Comparison of ENCODE assay signal across 15 mouse cellular contexts in the genomic region with DNA sequence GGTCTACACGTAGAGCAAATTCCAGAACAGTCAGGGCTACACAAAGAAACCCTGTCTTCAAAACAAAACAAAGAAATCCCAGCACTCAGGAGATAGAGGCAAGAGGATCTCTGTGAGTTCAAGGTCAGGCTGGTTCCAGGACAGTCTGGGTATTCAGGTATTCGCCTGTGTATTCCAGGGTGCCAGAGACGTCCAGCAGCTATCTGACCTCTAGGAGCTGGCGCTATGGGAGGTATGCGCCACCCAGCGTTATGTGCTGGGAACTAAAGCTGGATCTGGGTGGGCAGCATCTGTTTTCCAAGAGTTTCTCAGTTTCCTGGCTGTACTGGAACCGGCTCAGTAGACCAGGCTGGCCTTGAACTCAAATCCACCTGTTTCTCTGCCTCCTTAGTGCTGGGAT. TPM values are rescaled to one million over a fixed set of nuclear protein-coding genes. Genes with fewer than 3 reads are reported as not detected.
A peak's percentile ranks its signal among the peaks of the same experiment; 100 is the strongest.
DNase-seq lines count a peak whose midpoint lies in the region; ATAC-seq and TF ChIP-seq lines count a peak whose summit lies in the region.
"Had no signal": no experiment of that assay in that cellular context is flagged by ENCODE, and none has a peak within 500 bp of the region (broad histone marks: within the 10 kb centered on the region; RNA-seq: fewer than 3 reads in every experiment).

No protein-coding gene starts in this region.

- no peak for ATAC-seq in forebrain, postnatal 0 days
- ATAC-seq in forebrain, embryonic 13.5 days: no peak
- no peak for ATAC-seq in liver, embryonic 12.5 days
- ATAC-seq in embryonic facial prominence, embryonic 11.5 days (replicated peaks; ENCODE audit: insufficient number of reproducible peaks, low FRiP score, low TSS enrichment, low read depth): no peak

- H3K27me3 ChIP-seq in forebrain, postnatal 0 days (ENCODE audit: insufficient read depth, low read length): peaks cover 15% of the 10 kb centered on the region
- H3K27me3 ChIP-seq in forebrain, embryonic 13.5 days: peaks cover 35% of the 10 kb centered on the region
- H3K27me3 ChIP-seq in liver, adult 2 months (ENCODE audit: control insufficient read depth, insufficient read depth, low read length): no peaks in the 10 kb centered on the region
- peaks cover 45% of the 10 kb centered on the region for H3K27me3 ChIP-seq in liver, embryonic 12.5 days (replicated peaks)
- H3K27me3 ChIP-seq in ES-Bruce4 (ENCODE audit: control insufficient read depth, insufficient read depth, low read length, poor library complexity, severe bottlenecking): 0 out of 2 replicates have a peak, but pooled peaks cover 5% of the 10 kb centered on the region
- peaks cover 29% of the 10 kb centered on the region for H3K27me3 ChIP-seq in embryonic facial prominence, embryonic 11.5 days (ENCODE audit: control insufficient read depth, insufficient read depth, low read length)

- H3K4me2 ChIP-seq in forebrain, postnatal 0 days (ENCODE audit: low read depth): no peak overlapping the region
- no peak overlapping the region for H3K4me2 ChIP-seq in forebrain, embryonic 13.5 days
- H3K4me2 ChIP-seq in liver, embryonic 12.5 days: no peak overlapping the region
- H3K4me2 ChIP-seq in embryonic facial prominence, embryonic 11.5 days (ENCODE audit: low read depth, low read length): no peak overlapping the region
- H3K4me2 ChIP-seq: limb, embryonic 13.5 days had no signal

- H3K9me3 ChIP-seq in forebrain, postnatal 0 days (ENCODE audit: low read length): no peaks in the 10 kb centered on the region
- H3K9me3 ChIP-seq in forebrain, embryonic 13.5 days (replicated peaks): no peaks in the 10 kb centered on the region
- no peaks in the 10 kb centered on the region for H3K9me3 ChIP-seq in liver, embryonic 12.5 days (replicated peaks)
- no peaks in the 10 kb centered on the region for H3K9me3 ChIP-seq in ES-Bruce4 (replicated peaks; ENCODE audit: control insufficient read depth, insufficient read depth, low read length, poor library complexity, severe bottlenecking)
- no peaks in the 10 kb centered on the region for H3K9me3 ChIP-seq in embryonic facial prominence, embryonic 11.5 days (replicated peaks; ENCODE audit: control insufficient read depth, low read length)
- H3K9me3 ChIP-seq: limb, embryonic 13.5 days had no signal

- no peak overlapping the region for H3K27ac ChIP-seq in forebrain, postnatal 0 days (ENCODE audit: low read depth, low read length)
- no peak overlapping the region for H3K27ac ChIP-seq in forebrain, embryonic 13.5 days
- no peak overlapping the region for H3K27ac ChIP-seq in liver, adult 2 months (replicated peaks; ENCODE audit: insufficient read depth, low read depth, low read length)
- H3K27ac ChIP-seq in liver, embryonic 12.5 days: no peak overlapping the region
- peak overlapping the region; percentile 18; the same call in 1 of the 2 replicates for H3K27ac ChIP-seq in ES-Bruce4 (ENCODE audit: insufficient read depth, low read length)
- no peak overlapping the region for H3K27ac ChIP-seq in embryonic facial prominence, embryonic 11.5 days (replicated peaks; ENCODE audit: low read depth, low read length)
- H3K27ac ChIP-seq: limb, embryonic 13.5 days had no signal

- TF ChIP-seq EP300 in ES-Bruce4 (IDR thresholded peaks at IDR 0.05; ENCODE audit: insufficient read depth, low read depth, low read length): peak; percentile 93

- peaks cover 20% of the 10 kb centered on the region for H3K4me1 ChIP-seq in forebrain, postnatal 0 days (ENCODE audit: insufficient read depth)
- H3K4me1 ChIP-seq in forebrain, embryonic 13.5 days: peaks cover 38% of the 10 kb centered on the region
- H3K4me1 ChIP-seq in liver, adult 2 months (ENCODE audit: control insufficient read depth, insufficient read depth, low read length): peaks cover 12% of the 10 kb centered on the region
- H3K4me1 ChIP-seq in liver, embryonic 12.5 days: peaks cover 40% of the 10 kb centered on the region
- H3K4me1 ChIP-seq in ES-Bruce4 (ENCODE audit: control insufficient read depth, insufficient read depth, low read length): no peaks in the 10 kb centered on the region
- peaks cover 3% of the 10 kb centered on the region for H3K4me1 ChIP-seq in embryonic facial prominence, embryonic 11.5 days (ENCODE audit: control insufficient read depth, insufficient read depth, low read length)

- no peak overlapping the region for H3K9ac ChIP-seq in forebrain, postnatal 0 days
- no peak overlapping the region for H3K9ac ChIP-seq in forebrain, embryonic 13.5 days
- H3K9ac ChIP-seq in liver, adult 2 months (ENCODE audit: low read depth, low read length): no peak overlapping the region
- H3K9ac ChIP-seq in liver, embryonic 12.5 days: no peak overlapping the region
- H3K9ac ChIP-seq in ES-Bruce4 (ENCODE audit: low read depth, poor library complexity, severe bottlenecking): no peak overlapping the region
- H3K9ac ChIP-seq in embryonic facial prominence, embryonic 11.5 days (replicated peaks; ENCODE audit: low read length): no peak overlapping the region
- H3K9ac ChIP-seq: limb, embryonic 13.5 days had no signal

- TF ChIP-seq CTCF in forebrain, postnatal 0 days (IDR thresholded peaks at IDR 0.05; ENCODE audit: low read depth): peak; percentile 40
- TF ChIP-seq CTCF in liver, adult 2 months (IDR thresholded peaks at IDR 0.05; ENCODE audit: low read depth, low read length): peak; percentile 67
- peak; percentile 81 for TF ChIP-seq CTCF in ES-Bruce4 (IDR thresholded peaks at IDR 0.05; ENCODE audit: low read depth, low read length)

- TF ChIP-seq POLR2A in liver, adult 2 months (IDR thresholded peaks at IDR 0.05; ENCODE audit: extremely low read depth, insufficient read depth, low read length): no peak
- no peak for TF ChIP-seq POLR2A in ES-Bruce4 (IDR thresholded peaks at IDR 0.05; ENCODE audit: insufficient read depth, low read length)

- WGBS in forebrain, postnatal 0 days: 29% methylated on average over 7 of the region's 7 CpGs
- WGBS in forebrain, embryonic 13.5 days: 30% methylated on average over 7 of the region's 7 CpGs
- WGBS in liver, adult 2 months: 48% methylated on average over 7 of the region's 7 CpGs
- WGBS in liver, embryonic 12.5 days (ENCODE audit: insufficient replicate concordance): 31% methylated on average over 7 of the region's 7 CpGs
- WGBS in embryonic facial prominence, embryonic 11.5 days: 28% methylated on average over 7 of the region's 7 CpGs

- no peak for DNase-seq in forebrain, postnatal 0 days
- DNase-seq in liver, adult 2 months (ENCODE audit: extremely low read depth, low read depth, low spot score): peak; percentile 18
- DNase-seq in embryonic facial prominence, embryonic 11.5 days (ENCODE audit: low spot score): peak; percentile 49
- no peak for DNase-seq in adrenal gland, postnatal 25 days
- no peak for DNase-seq in layer of hippocampus, postnatal 10 days (ENCODE audit: low spot score in 2 of 2)
- DNase-seq: B cell, adult 2 months; cerebellum, adult 9-10 months; heart, postnatal 4 days; kidney, adult 18-20 months had no signal

- H3K79me2 ChIP-seq in liver, adult 2 months (ENCODE audit: control insufficient read depth, insufficient read depth, low read length): no peaks in the 10 kb centered on the region

- no peak overlapping the region for H3K4me3 ChIP-seq in forebrain, postnatal 0 days (ENCODE audit: low read depth, low read length)
- H3K4me3 ChIP-seq in forebrain, embryonic 13.5 days: no peak overlapping the region
- H3K4me3 ChIP-seq in liver, adult 2 months (ENCODE audit: insufficient read depth, low read depth, low read length): no peak overlapping the region
- H3K4me3 ChIP-seq in liver, embryonic 12.5 days: no peak overlapping the region
- H3K4me3 ChIP-seq in ES-Bruce4 (ENCODE audit: low read depth, low read length): no peak overlapping the region
- H3K4me3 ChIP-seq in embryonic facial prominence, embryonic 11.5 days (ENCODE audit: low read depth, low read length): no peak overlapping the region
- H3K4me3 ChIP-seq: limb, embryonic 13.5 days had no signal

- H3K36me3 ChIP-seq in forebrain, postnatal 0 days (ENCODE audit: insufficient read depth): no peaks in the 10 kb centered on the region
- H3K36me3 ChIP-seq in forebrain, embryonic 13.5 days (ENCODE audit: poor library complexity, severe bottlenecking): no peaks in the 10 kb centered on the region
- no peaks in the 10 kb centered on the region for H3K36me3 ChIP-seq in liver, adult 2 months (ENCODE audit: control insufficient read depth, insufficient read depth, low read length)
- no peaks in the 10 kb centered on the region for H3K36me3 ChIP-seq in liver, embryonic 12.5 days
- no peaks in the 10 kb centered on the region for H3K36me3 ChIP-seq in ES-Bruce4 (ENCODE audit: control insufficient read depth, insufficient read depth, low read length, poor library complexity, severe bottlenecking)
- H3K36me3 ChIP-seq in embryonic facial prominence, embryonic 11.5 days (replicated peaks; ENCODE audit: control insufficient read depth, insufficient read depth, low read depth, low read length): no peaks in the 10 kb centered on the region
- H3K36me3 ChIP-seq: limb, embryonic 13.5 days had no signal

RNA-seq across cellular contexts. Expression of a gene that starts 3.6 kb away (rescaled TPM):
- not detected in 2 replicates for total RNA-seq in forebrain, postnatal 0 days (2014; rRNA removed)
- 0.38 and 1.2 TPM in 2 replicates for polyA plus RNA-seq in forebrain, postnatal 0 days (2015; fragmentation: Nextera tagmentation; extraction: Ambion mirVana)
- 0.37 TPM in 1 of 2 replicates, not detected in the other for polyA plus RNA-seq in forebrain, embryonic 13.5 days (2015; fragmentation: Nextera tagmentation; extraction: Ambion mirVana)
- total RNA-seq in liver, adult 2 months (2014; rRNA removed): 0.20 and 0.28 TPM in 2 replicates
- polyA plus RNA-seq in liver, adult 2 months (2012; rRNA removed): 0.21 and 0.34 TPM in 2 replicates
- polyA plus RNA-seq in liver, embryonic 12.5 days (2016; fragmentation: Nextera tagmentation; extraction: Ambion mirVana): not detected in 2 replicates
- polyA plus RNA-seq in ES-Bruce4 (2011; ENCODE audit: insufficient read depth, insufficient read length, low read depth, missing spikeins): 11.2 and 15.9 TPM in 2 replicates
- polyA plus RNA-seq in embryonic facial prominence, embryonic 11.5 days (2014; fragmentation: Nextera tagmentation; extraction: Ambion mirVana): not detected in 2 replicates
- total RNA-seq in adrenal gland, postnatal 25 days (2021): not detected in 2 replicates
- total RNA-seq in layer of hippocampus, postnatal 10 days (2021): not detected
- total RNA-seq: granulocyte monocyte progenitor cell, adult 5-6 weeks had no signal

RNA-seq across cellular contexts. Expression of a gene that starts 7.1 kb away (rescaled TPM):
- total RNA-seq in forebrain, postnatal 0 days (2014; rRNA removed): 0.15 and 0.81 TPM in 2 replicates
- polyA plus RNA-seq in forebrain, postnatal 0 days (2015; fragmentation: Nextera tagmentation; extraction: Ambion mirVana): 0.36 and 0.86 TPM in 2 replicates
- 1.00 and 1.2 TPM in 2 replicates for polyA plus RNA-seq in forebrain, embryonic 13.5 days (2015; fragmentation: Nextera tagmentation; extraction: Ambion mirVana)
- total RNA-seq in liver, adult 2 months (2014; rRNA removed): 0.20 and 0.46 TPM in 2 replicates
- polyA plus RNA-seq in liver, adult 2 months (2012; rRNA removed): 0.11 and 0.26 TPM in 2 replicates
- polyA plus RNA-seq in liver, embryonic 12.5 days (2016; fragmentation: Nextera tagmentation; extraction: Ambion mirVana): 0.41 and 0.63 TPM in 2 replicates
- 1.5 and 2.4 TPM in 2 replicates for polyA plus RNA-seq in ES-Bruce4 (2011; ENCODE audit: insufficient read depth, insufficient read length, low read depth, missing spikeins)
- 0.29 and 0.85 TPM in 2 replicates for polyA plus RNA-seq in embryonic facial prominence, embryonic 11.5 days (2014; fragmentation: Nextera tagmentation; extraction: Ambion mirVana)
- total RNA-seq in adrenal gland, postnatal 25 days (2021): 0.67 TPM in 1 of 2 replicates, not detected in the other
- under 1 TPM; 0.49 to 0.66 TPM for total RNA-seq in layer of hippocampus, postnatal 10 days (2021)
- total RNA-seq: granulocyte monocyte progenitor cell, adult 5-6 weeks had no signal
- polyA plus RNA-seq: frontal cortex, adult 2 months had no signal

RNA-seq across cellular contexts. Expression of a gene that starts 10.9 kb away (rescaled TPM):
- 116 and 117 TPM in 2 replicates for total RNA-seq in forebrain, postnatal 0 days (2014; rRNA removed)
- 6.7 and 6.9 TPM in 2 replicates for polyA plus RNA-seq in forebrain, postnatal 0 days (2015; fragmentation: Nextera tagmentation; extraction: Ambion mirVana)
- 9.5 and 10.2 TPM in 2 replicates for polyA plus RNA-seq in forebrain, embryonic 13.5 days (2015; fragmentation: Nextera tagmentation; extraction: Ambion mirVana)
- total RNA-seq in liver, adult 2 months (2014; rRNA removed): 4.0 and 7.2 TPM in 2 replicates
- polyA plus RNA-seq in liver, adult 2 months (2012; rRNA removed): 11.9 and 12.2 TPM in 2 replicates
- 8.5 and 8.7 TPM in 2 replicates for polyA plus RNA-seq in liver, embryonic 12.5 days (2016; fragmentation: Nextera tagmentation; extraction: Ambion mirVana)
- polyA plus RNA-seq in ES-Bruce4 (2011; ENCODE audit: insufficient read depth, insufficient read length, low read depth, missing spikeins): 79.7 and 95.7 TPM in 2 replicates
- polyA plus RNA-seq in embryonic facial prominence, embryonic 11.5 days (2014; fragmentation: Nextera tagmentation; extraction: Ambion mirVana): 18.2 and 19.3 TPM in 2 replicates
- total RNA-seq in adrenal gland, postnatal 25 days (2021): 44.8 and 49.8 TPM in 2 replicates
- total RNA-seq in layer of hippocampus, postnatal 10 days (2021): 10 to 100 TPM; 54.1 to 56.4 TPM

RNA-seq across cellular contexts. Expression of a gene that starts 12.9 kb away (rescaled TPM):
- 2.7 and 5.4 TPM in 2 replicates for total RNA-seq in forebrain, postnatal 0 days (2014; rRNA removed)
- polyA plus RNA-seq in forebrain, postnatal 0 days (2015; fragmentation: Nextera tagmentation; extraction: Ambion mirVana): 2.8 and 4.3 TPM in 2 replicates
- polyA plus RNA-seq in forebrain, embryonic 13.5 days (2015; fragmentation: Nextera tagmentation; extraction: Ambion mirVana): 1.9 and 2.1 TPM in 2 replicates
- not detected in 2 replicates for total RNA-seq in liver, adult 2 months (2014; rRNA removed)
- not detected in 2 replicates for polyA plus RNA-seq in liver, adult 2 months (2012; rRNA removed)
- polyA plus RNA-seq in liver, embryonic 12.5 days (2016; fragmentation: Nextera tagmentation; extraction: Ambion mirVana): 0.36 and 0.66 TPM in 2 replicates
- polyA plus RNA-seq in ES-Bruce4 (2011; ENCODE audit: insufficient read depth, insufficient read length, low read depth, missing spikeins): 61.7 and 62.8 TPM in 2 replicates
- polyA plus RNA-seq in embryonic facial prominence, embryonic 11.5 days (2014; fragmentation: Nextera tagmentation; extraction: Ambion mirVana): 1.5 and 3.0 TPM in 2 replicates
- total RNA-seq in adrenal gland, postnatal 25 days (2021): 0.76 and 1.4 TPM in 2 replicates
- total RNA-seq in layer of hippocampus, postnatal 10 days (2021): 10 to 100 TPM; 11.2 to 13.5 TPM
- total RNA-seq: granulocyte monocyte progenitor cell, adult 5-6 weeks had no signal

RNA-seq across cellular contexts. Expression of a gene that starts 34.0 kb away (rescaled TPM):
- total RNA-seq in forebrain, postnatal 0 days (2014; rRNA removed): 0.31 and 0.86 TPM in 2 replicates
- polyA plus RNA-seq in forebrain, postnatal 0 days (2015; fragmentation: Nextera tagmentation; extraction: Ambion mirVana): 0.29 and 0.45 TPM in 2 replicates
- polyA plus RNA-seq in forebrain, embryonic 13.5 days (2015; fragmentation: Nextera tagmentation; extraction: Ambion mirVana): 0.23 and 0.29 TPM in 2 replicates
- total RNA-seq in liver, adult 2 months (2014; rRNA removed): 1.4 and 1.5 TPM in 2 replicates
- polyA plus RNA-seq in liver, adult 2 months (2012; rRNA removed): 1.4 and 2.1 TPM in 2 replicates
- 1.5 and 1.6 TPM in 2 replicates for polyA plus RNA-seq in liver, embryonic 12.5 days (2016; fragmentation: Nextera tagmentation; extraction: Ambion mirVana)
- polyA plus RNA-seq in ES-Bruce4 (2011; ENCODE audit: insufficient read depth, insufficient read length, low read depth, missing spikeins): 0.33 and 0.61 TPM in 2 replicates
- 0.31 and 0.38 TPM in 2 replicates for polyA plus RNA-seq in embryonic facial prominence, embryonic 11.5 days (2014; fragmentation: Nextera tagmentation; extraction: Ambion mirVana)
- 2.5 and 3.6 TPM in 2 replicates for total RNA-seq in adrenal gland, postnatal 25 days (2021)
- 1 to 10 TPM; 1.4 to 1.7 TPM for total RNA-seq in layer of hippocampus, postnatal 10 days (2021)

Comparison
In these comparisons a context has a peak if more than half of its experiments do, and no peak if none do; other contexts are left out.
1. DNase-seq: peak in liver, adult 2 months (single experiment) and embryonic facial prominence, embryonic 11.5 days (single experiment); none in forebrain, postnatal 0 days (single experiment), adrenal gland, postnatal 25 days (single experiment) and layer of hippocampus, postnatal 10 days (0 of 2).
2. Peak in every context shown above with its lines, with median percentiles within 50 percentile points of each other: CTCF ChIP-seq.